Mouse (Mus musculus) neural tube, embryonic 14.5 days (tissue): Measurements from ENCODE around the gene Scap. TPM values are rescaled to one million over a fixed set of nuclear protein-coding genes. Genes with fewer than 3 reads are reported as not detected.

Experiments used
- ATAC-seq: fragments of 200-750 bp; cut with Nextera tagmentation; 2 replicates; pipeline ENCODE4 v1.8.0; 2017; ENCODE audit warnings: low read depth, mild to moderate bottlenecking, moderate TSS enrichment, moderate library complexity
- H3K27ac ChIP-seq: fragments of 300-500 bp; sonication (generic); 2 replicates; pipeline ENCODE4 v1.5.1; 2014; ENCODE audit warnings: low read depth, mild to moderate bottlenecking, control low read depth, low read length, moderate library complexity, mixed read lengths
- H3K27me3 ChIP-seq: fragments of 300-500 bp; sonication (generic); 2 replicates; pipeline ENCODE4 v1.6.1; 2014; ENCODE audit warnings: low read length; ENCODE audit not compliant: control insufficient read depth, insufficient read depth
- H3K36me3 ChIP-seq: fragments of 300-500 bp; sonication (generic); 2 replicates; pipeline ENCODE4 v1.6.1; 2014; ENCODE audit warnings: low read length, mixed read lengths; ENCODE audit not compliant: control insufficient read depth, insufficient read depth
- H3K4me1 ChIP-seq: fragments of 300-500 bp; sonication (generic); 2 replicates; pipeline ENCODE4 v1.6.1; 2014; ENCODE audit warnings: low read length; ENCODE audit not compliant: control insufficient read depth, insufficient read depth
- H3K4me2 ChIP-seq: fragments of 300-500 bp; sonication (generic); 2 replicates; pipeline ENCODE4 v1.6.1; 2014; ENCODE audit warnings: mild to moderate bottlenecking, low read depth, low read length, control low read depth
- H3K4me3 ChIP-seq: fragments of 300-500 bp; sonication (generic); 2 replicates; pipeline ENCODE4 v1.5.1; 2014; ENCODE audit warnings: low read depth, low read length, control low read depth, mixed read lengths
- H3K9ac ChIP-seq: fragments of 300-500 bp; sonication (generic); replicated peaks from 2 replicates; pipeline ENCODE4 v1.6.1; 2014; ENCODE audit warnings: low read depth, mild to moderate bottlenecking, control low read depth, low read length, mixed read lengths
- H3K9me3 ChIP-seq: fragments of 300-500 bp; sonication (generic); 2 replicates; pipeline ENCODE4 v1.6.1; 2016; ENCODE audit warnings: low read length; ENCODE audit not compliant: control insufficient read depth
- WGBS: fragments of 180-500 bp; shearing (Covaris S2); extraction: QIAGEN DNeasy Blood & Tissue Kit; methylation state at CpG from one replicate; pipeline ENCODE4 v1.1.7; 2014; 5-methylcytosine and 5-hydroxymethylcytosine counted together
- polyA plus RNA-seq: library from polyadenylated mRNA; unstranded; fragments of >200 nt; fragmentation: Nextera tagmentation; extraction: Ambion mirVana; gene quantifications from 2 replicates; pipeline ENCODE4 v1.2.1, GENCODE M21; 2014

The Scap gene
- polyA plus RNA-seq, 1 experiment from 2014 or later, result 49.0 TPM

DNA sequence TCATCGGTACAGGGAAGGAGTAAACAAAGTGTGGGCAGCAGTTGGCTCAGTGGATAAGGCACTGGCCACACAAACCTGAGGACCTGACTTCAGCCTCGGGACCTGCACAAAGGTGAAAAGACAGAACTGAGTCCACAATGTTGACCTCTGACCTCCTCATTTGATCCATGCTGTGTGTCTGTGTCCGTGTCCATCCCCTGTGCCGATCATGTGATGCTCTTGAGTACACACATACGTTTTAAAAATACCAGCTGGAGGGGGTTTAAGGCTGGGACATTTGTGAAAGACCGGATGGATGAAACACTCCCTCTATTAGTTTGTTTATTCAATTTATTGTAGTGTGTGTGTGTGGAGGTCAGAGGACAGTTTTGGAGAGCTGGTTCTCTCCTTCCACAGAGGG is 10.7 kb downstream of the Scap start:
- Histone ChIP-seq H3K4me3 (no peak overlapping the region), H3K27ac (no peak overlapping the region), H3K36me3 (no peaks in the 10 kb centered on the region), H3K4me1 (no peaks in the 10 kb centered on the region), H3K9me3 (no peaks in the 10 kb centered on the region), H3K9ac (no peak overlapping the region), H3K4me2 (no peak overlapping the region), H3K27me3 (no peaks in the 10 kb centered on the region)
- 76% methylated on average over 6 of the region's 6 CpGs for WGBS
- ATAC-seq, result no peak

GRCm38 (mm10) chr9:110345057-110345739 is 12.1 kb downstream of the Scap start:
- Histone ChIP-seq H3K27me3 (no peaks in the 10 kb centered on the region), H3K4me2 (no peak overlapping the region), H3K27ac (no peak overlapping the region), H3K4me3 (no peak overlapping the region), H3K9ac (no peak overlapping the region), H3K36me3 (no peaks in the 10 kb centered on the region), H3K9me3 (no peaks in the 10 kb centered on the region), H3K4me1 (no peaks in the 10 kb centered on the region)
- ATAC-seq, result no peak
- 71% methylated on average over 7 of the region's 7 CpGs for WGBS

GRCm38 (mm10) chr9:110348899-110349298 is 15.8 kb downstream of the Scap start:
- WGBS, result 73% methylated on average over 4 of the region's 4 CpGs
- no peak overlapping the region for H3K4me3 ChIP-seq

DNA sequence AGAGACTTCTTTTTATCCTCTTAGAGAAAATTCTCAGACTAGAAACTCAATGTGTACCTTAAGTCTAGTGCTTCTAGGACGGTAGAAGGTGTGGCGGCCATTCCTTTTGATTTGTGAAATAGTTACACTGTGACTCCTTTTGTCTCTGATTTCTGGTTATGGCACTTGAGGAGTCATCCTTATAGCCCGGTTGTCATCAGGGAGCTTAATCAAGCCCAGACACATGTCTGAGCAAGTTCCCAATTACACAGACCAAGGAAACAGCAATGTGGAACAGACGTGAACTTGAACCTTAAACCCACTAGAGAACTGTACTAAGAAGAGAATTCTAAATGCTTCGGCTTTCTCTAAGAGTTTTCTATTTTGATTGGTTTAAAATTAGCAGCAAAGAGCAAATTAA is 17.1 kb downstream of the Scap start:
- Histone ChIP-seq H3K4me2 (no peak overlapping the region), H3K36me3 (0 out of 2 replicates have a peak, but pooled peaks cover 3% of the 10 kb centered on the region), H3K27ac (no peak overlapping the region), H3K9ac (no peak overlapping the region), H3K9me3 (no peaks in the 10 kb centered on the region), H3K4me1 (no peaks in the 10 kb centered on the region), H3K27me3 (no peaks in the 10 kb centered on the region), H3K4me3 (no peak overlapping the region)
- no peak for ATAC-seq
- 89% methylated on average over 5 of the region's 5 CpGs for WGBS

More at GRCm38 (mm10) chr9:110348899-110349298, 15.8 kb downstream of the Scap start:
- no peaks in the 10 kb centered on the region for H3K27me3 ChIP-seq
- H3K4me1 ChIP-seq, result no peaks in the 10 kb centered on the region
- H3K27ac ChIP-seq, result no peak overlapping the region
- H3K36me3 ChIP-seq, result no peaks in the 10 kb centered on the region
- no peaks in the 10 kb centered on the region for H3K9me3 ChIP-seq
- no peak overlapping the region for H3K4me2 ChIP-seq
- no peak for ATAC-seq
- no peak overlapping the region for H3K9ac ChIP-seq

GRCm38 (mm10) chr9:110350612-110351011 is 17.5 kb downstream of the Scap start:
- 97% methylated on average over 5 of the region's 5 CpGs for WGBS
- Histone ChIP-seq H3K4me3 (no peak overlapping the region), H3K27ac (no peak overlapping the region), H3K9ac (no peak overlapping the region), H3K36me3 (0 out of 2 replicates have a peak, but pooled peaks cover 3% of the 10 kb centered on the region), H3K4me1 (no peaks in the 10 kb centered on the region), H3K9me3 (no peaks in the 10 kb centered on the region), H3K4me2 (no peak overlapping the region), H3K27me3 (no peaks in the 10 kb centered on the region)
- ATAC-seq, result no peak

DNA sequence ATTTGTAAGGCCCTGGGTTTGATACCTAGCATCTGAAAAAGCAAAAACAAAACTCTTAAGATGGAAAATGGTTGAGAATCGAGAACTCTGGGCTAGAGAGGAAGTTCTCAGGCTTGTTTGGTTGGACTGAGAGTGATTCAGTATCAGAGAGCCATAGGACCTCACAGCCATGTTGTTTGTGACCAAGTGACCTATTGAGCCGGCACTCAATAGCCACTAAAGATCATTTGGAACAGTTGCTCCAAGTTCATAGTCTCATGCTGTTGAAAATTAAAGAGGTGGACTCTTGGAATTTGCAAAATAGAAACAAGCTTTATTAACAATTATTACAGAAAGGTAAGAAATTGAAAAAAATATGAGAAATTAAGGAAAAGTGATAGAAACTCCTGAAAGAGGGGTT is 18.3 kb downstream of the Scap start:
- H3K4me2 ChIP-seq, result no peak overlapping the region
- no peak for ATAC-seq
- no peaks in the 10 kb centered on the region for H3K9me3 ChIP-seq
- H3K4me3 ChIP-seq, result no peak overlapping the region
- no peak overlapping the region for H3K27ac ChIP-seq
- no peaks in the 10 kb centered on the region for H3K27me3 ChIP-seq
- WGBS, result 88% methylated on average over 2 of the region's 2 CpGs
- H3K9ac ChIP-seq, result no peak overlapping the region
- 0 out of 2 replicates have a peak, but pooled peaks cover 3% of the 10 kb centered on the region for H3K36me3 ChIP-seq
- H3K4me1 ChIP-seq, result no peaks in the 10 kb centered on the region

- Histone ChIP-seq H3K9ac (no peak overlapping the region), H3K4me3 (no peak overlapping the region), H3K4me2 (no peak overlapping the region), H3K27me3 (no peaks in the 10 kb centered on the region), H3K27ac (no peak overlapping the region), H3K4me1 (no peaks in the 10 kb centered on the region), H3K9me3 (no peaks in the 10 kb centered on the region), H3K36me3 (0 out of 2 replicates have a peak, but pooled peaks cover 6% of the 10 kb centered on the region)
- 87% methylated on average over 8 of the region's 8 CpGs for WGBS
- ATAC-seq, result no peak
These were observed 19.0 kb downstream of the Scap start for GRCm38 (mm10) chr9:110351932-110352632.

GRCm38 (mm10) chr9:110358341-110358740 is 25.3 kb downstream of the Scap start:
- Histone ChIP-seq H3K9ac (no peak overlapping the region), H3K27ac (no peak overlapping the region), H3K9me3 (no peaks in the 10 kb centered on the region), H3K4me2 (no peak overlapping the region), H3K4me1 (no peaks in the 10 kb centered on the region), H3K4me3 (no peak overlapping the region), H3K36me3 (0 out of 2 replicates have a peak, but pooled peaks cover 6% of the 10 kb centered on the region), H3K27me3 (no peaks in the 10 kb centered on the region)
- 93% methylated on average over 2 of the region's 2 CpGs for WGBS
- ATAC-seq, result no peak

DNA sequence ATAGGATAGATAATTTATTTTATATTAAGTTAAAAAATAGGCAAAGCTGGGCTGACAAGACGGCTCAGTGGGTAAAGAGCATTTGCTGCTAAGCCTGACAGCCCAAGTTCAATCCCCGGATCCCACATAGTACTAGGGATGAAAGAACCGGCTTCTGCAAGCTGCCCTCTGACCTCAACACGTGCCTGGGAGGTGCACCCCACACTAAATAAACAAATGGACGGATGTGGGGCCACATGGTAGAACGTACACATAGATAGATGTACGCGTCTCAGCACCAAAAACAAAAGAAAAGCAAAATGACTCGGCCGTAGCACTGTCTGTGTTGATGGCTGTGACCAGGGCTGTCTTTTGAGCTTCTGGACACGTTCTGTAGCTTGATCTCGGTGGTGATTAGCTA is 28.2 kb downstream of the Scap start:
- no peak for ATAC-seq
- WGBS, result 79% methylated on average over 12 of the region's 12 CpGs

More for the DNA sequence above, 28.2 kb downstream of the Scap start:
- peaks cover 7% of the 10 kb centered on the region; the same call in 1 of the 2 replicates for H3K36me3 ChIP-seq
- H3K4me2 ChIP-seq, result no peak overlapping the region
- no peak overlapping the region for H3K9ac ChIP-seq
- H3K9me3 ChIP-seq, result no peaks in the 10 kb centered on the region
- H3K4me1 ChIP-seq, result no peaks in the 10 kb centered on the region
- no peaks in the 10 kb centered on the region for H3K27me3 ChIP-seq
- H3K4me3 ChIP-seq, result no peak overlapping the region
- no peak overlapping the region for H3K27ac ChIP-seq
